Mouse (Mus musculus) cerebellum, adult 2 months (tissue): ENCODE data around the gene Tmco4.

Experiments used
- CTCF ChIP-seq: fragments of 200-500 bp; IDR thresholded peaks from 2 replicates; pipeline ENCODE4 v1.5.1; 2011; ENCODE audit warnings: low read depth, mild to moderate bottlenecking, control low read depth, low read length, moderate library complexity, borderline replicate concordance; ENCODE audit not compliant: insufficient read depth
- POLR2A ChIP-seq: fragments of 200-500 bp; IDR thresholded peaks from 2 replicates; pipeline ENCODE4 v1.6.1; 2011; ENCODE audit warnings: low read length, control low read depth, borderline replicate concordance; ENCODE audit not compliant: insufficient read depth

GRCm38 (mm10) chr4:139081270-139081931 lies 108.7 kb downstream of the Tmco4 start:
- no peak for TF ChIP-seq CTCF
- no peak for TF ChIP-seq POLR2A
